In the genomic region with DNA sequence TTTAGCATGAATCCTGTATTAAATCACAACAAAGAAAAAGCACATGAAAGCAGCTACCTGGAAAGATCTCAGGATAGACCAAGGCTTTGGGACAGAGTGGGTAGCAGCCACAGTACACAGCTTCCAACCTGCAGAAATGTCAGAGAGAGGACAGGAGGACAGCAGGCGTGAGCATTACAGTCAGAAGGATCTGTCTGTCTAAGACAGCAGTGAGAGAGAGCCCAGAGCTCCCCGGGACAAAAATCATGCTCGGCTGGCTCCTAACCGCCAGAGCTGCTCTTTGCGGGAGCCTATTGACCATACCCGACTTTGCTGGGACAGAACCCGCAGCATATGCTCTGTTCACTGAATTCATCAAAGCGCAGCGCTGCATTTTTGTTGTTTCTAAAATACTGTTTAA, we compare ENCODE assay signal across 9 mouse cellular contexts.
DNase-seq lines count a peak whose midpoint lies in the region; ATAC-seq lines count a peak whose summit lies in the region.
"Had no signal": no experiment of that assay in that cellular context is flagged by ENCODE, and none has a peak within 500 bp of the region (broad histone marks: within the 10 kb centered on the region; RNA-seq: fewer than 3 reads in every experiment).

No protein-coding gene starts in this region.

- DNase-seq in cerebellum, postnatal 14 days = peak; percentile 17 to 41
- DNase-seq in limb, embryonic 10.5 days (ENCODE audit: low spot score) = no peak
- peak; percentile 50 for DNase-seq in kidney, adult 18-20 months
- DNase-seq: cerebellum, adult 9-11 months had no signal

- WGBS in limb, embryonic 12.5 days = 60% methylated on average over 9 of the region's 9 CpGs
- whole genome bisulfite sequencing in limb, embryonic 10.5 days = 70% methylated on average over 9 of the region's 9 CpGs
- 15% methylated on average over 9 of the region's 9 CpGs for WGBS in midbrain, embryonic 13.5 days

- peaks cover 3% of the 10 kb centered on the region; the same call in 1 of the 2 replicates for H3K4me1 ChIP-seq in limb, embryonic 12.5 days (replicated peaks)
- H3K4me1 ChIP-seq in limb, embryonic 10.5 days = no peaks in the 10 kb centered on the region
- H3K4me1 ChIP-seq in midbrain, embryonic 13.5 days (replicated peaks) = peaks cover 8% of the 10 kb centered on the region

- H3K36me3 ChIP-seq in limb, embryonic 12.5 days = no peaks in the 10 kb centered on the region
- H3K36me3 ChIP-seq in limb, embryonic 10.5 days = no peaks in the 10 kb centered on the region
- no peaks in the 10 kb centered on the region for H3K36me3 ChIP-seq in midbrain, embryonic 13.5 days

- peak overlapping the region; percentile 41; the same call in 1 of the 2 replicates for H3K27ac ChIP-seq in limb, embryonic 12.5 days
- no peak overlapping the region for H3K27ac ChIP-seq in limb, embryonic 10.5 days
- H3K27ac ChIP-seq in midbrain, embryonic 13.5 days = no peak overlapping the region

- no peaks in the 10 kb centered on the region for H3K27me3 ChIP-seq in limb, embryonic 12.5 days
- no peaks in the 10 kb centered on the region for H3K27me3 ChIP-seq in limb, embryonic 10.5 days (ENCODE audit: low read depth, poor library complexity, severe bottlenecking)
- no peaks in the 10 kb centered on the region for H3K27me3 ChIP-seq in midbrain, embryonic 13.5 days

- no peak overlapping the region for H3K9ac ChIP-seq in limb, embryonic 12.5 days (replicated peaks)
- H3K9ac ChIP-seq in midbrain, embryonic 13.5 days (replicated peaks) = no peak overlapping the region

- no peak overlapping the region for H3K4me2 ChIP-seq in limb, embryonic 12.5 days
- peak overlapping the region; percentile 11; the same call in 1 of the 2 replicates for H3K4me2 ChIP-seq in midbrain, embryonic 13.5 days (replicated peaks)

- H3K9me3 ChIP-seq in limb, embryonic 12.5 days = no peaks in the 10 kb centered on the region
- H3K9me3 ChIP-seq in limb, embryonic 10.5 days (replicated peaks) = no peaks in the 10 kb centered on the region
- H3K9me3 ChIP-seq in midbrain, embryonic 13.5 days = no peaks in the 10 kb centered on the region

- ATAC-seq in cerebellum, adult (ENCODE audit: insufficient number of reproducible peaks, low FRiP score, low TSS enrichment) = no peak
- no peak for ATAC-seq in limb, embryonic 12.5 days (ENCODE audit: insufficient number of reproducible peaks, insufficient read depth, low FRiP score, low TSS enrichment, low read depth)
- ATAC-seq in midbrain, embryonic 13.5 days = 0 out of 2 replicates have a peak, but pooled peaks have one; percentile 27
- no peak for ATAC-seq in megakaryocyte-erythroid progenitor cell, adult 5-6 weeks (replicated peaks; ENCODE audit: low FRiP score, low TSS enrichment, poor library complexity, severe bottlenecking)
- ATAC-seq in erythroid progenitor cell, adult 5-6 weeks (replicated peaks; ENCODE audit: low FRiP score, poor library complexity, severe bottlenecking) = no peak

- no peak overlapping the region for H3K4me3 ChIP-seq in limb, embryonic 12.5 days (replicated peaks)
- no peak overlapping the region for H3K4me3 ChIP-seq in limb, embryonic 10.5 days
- H3K4me3 ChIP-seq in midbrain, embryonic 13.5 days (replicated peaks) = no peak overlapping the region
